Mouse (Mus musculus): ENCODE measurements around the gene Adgrv1. TPM values are rescaled to one million over a fixed set of nuclear protein-coding genes. Genes with fewer than 3 reads are reported as not detected.
"Not testable (repeated sequence)": the region's sequence is repeated elsewhere in the genome, so short reads cannot be mapped to it uniquely, and the experiment has no call there.

Adgrv1 gene
- polyA plus RNA-seq, 1 experiment from 2014 or later: 0.86 TPM

GRCm38 (mm10) chr13:81640881-81641280 lies 7.9 kb upstream of the Adgrv1 start:
- H3K27me3 ChIP-seq (ENCODE audit: control insufficient read depth, insufficient read depth, low read length): no peaks in the 10 kb centered on the region
- H3K9me3 ChIP-seq (ENCODE audit: control insufficient read depth, low read length): no peaks in the 10 kb centered on the region
- H3K4me3 ChIP-seq (ENCODE audit: control insufficient read depth in 1 of 2, insufficient read depth in 1 of 2, low read depth in 1 of 2, low read length in 2 of 2): no peak overlapping the region
- no peak overlapping the region for H3K4me2 ChIP-seq (ENCODE audit: low read length)
- H3K4me1 ChIP-seq (ENCODE audit: control insufficient read depth in 2 of 2, insufficient read depth in 2 of 2, low read length in 2 of 2): no peaks in the 10 kb centered on the region
- no peak for ATAC-seq (ENCODE audit: insufficient number of reproducible peaks, insufficient read depth, low FRiP score, low read depth)
- no peak overlapping the region for H3K27ac ChIP-seq (replicated peaks in 1 of 2; ENCODE audit: control insufficient read depth in 1 of 2, insufficient read depth in 1 of 2, low read depth in 2 of 2, low read length in 2 of 2)
- no peaks in the 10 kb centered on the region for H3K36me3 ChIP-seq (ENCODE audit: control insufficient read depth, insufficient read depth, low read length)
- H3K9ac ChIP-seq (ENCODE audit: low read length): no peak overlapping the region
- 45% methylated on average over 6 of the region's 6 CpGs for WGBS

- no peak for ATAC-seq (ENCODE audit: insufficient number of reproducible peaks, insufficient read depth, low FRiP score, low read depth)
- H3K9me3 ChIP-seq (ENCODE audit: control insufficient read depth, low read length): no peaks in the 10 kb centered on the region
- H3K27me3 ChIP-seq (ENCODE audit: control insufficient read depth, insufficient read depth, low read length): no peaks in the 10 kb centered on the region
- no peak overlapping the region for H3K4me2 ChIP-seq (ENCODE audit: low read length)
- H3K27ac ChIP-seq (replicated peaks in 1 of 2; ENCODE audit: control insufficient read depth in 1 of 2, insufficient read depth in 1 of 2, low read depth in 2 of 2, low read length in 2 of 2): no peak overlapping the region
- no peaks in the 10 kb centered on the region for H3K4me1 ChIP-seq (ENCODE audit: control insufficient read depth in 2 of 2, insufficient read depth in 2 of 2, low read length in 2 of 2)
- WGBS: 49% methylated on average over 4 of the region's 4 CpGs
- no peak overlapping the region for H3K9ac ChIP-seq (ENCODE audit: low read length)
- H3K36me3 ChIP-seq (ENCODE audit: control insufficient read depth, insufficient read depth, low read length): no peaks in the 10 kb centered on the region
- H3K4me3 ChIP-seq (ENCODE audit: control insufficient read depth in 1 of 2, insufficient read depth in 1 of 2, low read depth in 1 of 2, low read length in 2 of 2): no peak overlapping the region
These were observed 6.7 kb upstream of the Adgrv1 start for GRCm38 (mm10) chr13:81639624-81640023.

- H3K9ac ChIP-seq (ENCODE audit: low read length): no peak overlapping the region
- WGBS: 67% methylated on average over 5 of the region's 5 CpGs
- ATAC-seq (ENCODE audit: insufficient number of reproducible peaks, insufficient read depth, low FRiP score, low read depth): no peak
These were observed 2.4 kb downstream of the Adgrv1 start for GRCm38 (mm10) chr13:81630566-81630965.

GRCm38 (mm10) chr13:81629395-81629794 lies 3.6 kb downstream of the Adgrv1 start:
- Histone ChIP-seq H3K4me1 (ENCODE audit: control insufficient read depth in 2 of 2, insufficient read depth in 2 of 2, low read length in 2 of 2) (peaks cover 0 to 2% of the 10 kb centered on the region in 2 experiments; a peak in 1 of 4 replicates), H3K4me3 (ENCODE audit: control insufficient read depth in 1 of 2, insufficient read depth in 1 of 2, low read depth in 1 of 2, low read length in 2 of 2) (no peak overlapping the region), H3K36me3 (ENCODE audit: control insufficient read depth, insufficient read depth, low read length) (no peaks in the 10 kb centered on the region), H3K27me3 (ENCODE audit: control insufficient read depth, insufficient read depth, low read length) (peaks cover 13% of the 10 kb centered on the region), H3K27ac (replicated peaks in 1 of 2; ENCODE audit: control insufficient read depth in 1 of 2, insufficient read depth in 1 of 2, low read depth in 2 of 2, low read length in 2 of 2) (no peak overlapping the region), H3K9me3 (ENCODE audit: control insufficient read depth, low read length) (no peaks in the 10 kb centered on the region), H3K4me2 (ENCODE audit: low read length) (no peak overlapping the region), H3K9ac (ENCODE audit: low read length) (no peak overlapping the region)
- 69% methylated on average over 3 of the region's 3 CpGs for WGBS
- no peak for ATAC-seq (ENCODE audit: insufficient number of reproducible peaks, insufficient read depth, low FRiP score, low read depth)

More at GRCm38 (mm10) chr13:81630566-81630965, 2.4 kb downstream of the Adgrv1 start:
- Histone ChIP-seq H3K4me1 (ENCODE audit: control insufficient read depth in 2 of 2, insufficient read depth in 2 of 2, low read length in 2 of 2) (peaks cover 0 to 2% of the 10 kb centered on the region in 2 experiments; a peak in 1 of 4 replicates), H3K4me3 (ENCODE audit: control insufficient read depth in 1 of 2, insufficient read depth in 1 of 2, low read depth in 1 of 2, low read length in 2 of 2) (no peak overlapping the region), H3K27me3 (ENCODE audit: control insufficient read depth, insufficient read depth, low read length) (peaks cover 13% of the 10 kb centered on the region), H3K9me3 (ENCODE audit: control insufficient read depth, low read length) (no peaks in the 10 kb centered on the region), H3K36me3 (ENCODE audit: control insufficient read depth, insufficient read depth, low read length) (no peaks in the 10 kb centered on the region), H3K4me2 (ENCODE audit: low read length) (no peak overlapping the region), H3K27ac (replicated peaks in 1 of 2; ENCODE audit: control insufficient read depth in 1 of 2, insufficient read depth in 1 of 2, low read depth in 2 of 2, low read length in 2 of 2) (no peak overlapping the region)

GRCm38 (mm10) chr13:81628631-81629190 lies 4.2 kb downstream of the Adgrv1 start:
- H3K9ac ChIP-seq (ENCODE audit: low read length): no peak overlapping the region
- H3K4me2 ChIP-seq (ENCODE audit: low read length): no peak overlapping the region
- H3K4me1 ChIP-seq (ENCODE audit: control insufficient read depth in 2 of 2, insufficient read depth in 2 of 2, low read length in 2 of 2): peaks cover 0 to 2% of the 10 kb centered on the region in 2 experiments; a peak in 1 of 4 replicates
- no peaks in the 10 kb centered on the region for H3K36me3 ChIP-seq (ENCODE audit: control insufficient read depth, insufficient read depth, low read length)
- ATAC-seq (ENCODE audit: insufficient number of reproducible peaks, insufficient read depth, low FRiP score, low read depth): no peak
- no peak overlapping the region for H3K27ac ChIP-seq (replicated peaks in 1 of 2; ENCODE audit: control insufficient read depth in 1 of 2, insufficient read depth in 1 of 2, low read depth in 2 of 2, low read length in 2 of 2)
- H3K27me3 ChIP-seq (ENCODE audit: control insufficient read depth, insufficient read depth, low read length): peaks cover 9% of the 10 kb centered on the region
- WGBS: 64% methylated on average over 2 of the region's 2 CpGs
- H3K4me3 ChIP-seq (ENCODE audit: control insufficient read depth in 1 of 2, insufficient read depth in 1 of 2, low read depth in 1 of 2, low read length in 2 of 2): no peak overlapping the region
- no peaks in the 10 kb centered on the region for H3K9me3 ChIP-seq (ENCODE audit: control insufficient read depth, low read length)

GRCm38 (mm10) chr13:81627861-81628260 lies 5.1 kb downstream of the Adgrv1 start:
- ATAC-seq (ENCODE audit: insufficient number of reproducible peaks, insufficient read depth, low FRiP score, low read depth): not testable (repeated sequence)
- 23% methylated on average over 1 of the region's 1 CpGs for WGBS

GRCm38 (mm10) chr13:81610349-81610748 lies 22.6 kb downstream of the Adgrv1 start:
- ATAC-seq (ENCODE audit: insufficient number of reproducible peaks, insufficient read depth, low FRiP score, low read depth): no peak
- Histone ChIP-seq H3K9me3 (ENCODE audit: control insufficient read depth, low read length) (no peaks in the 10 kb centered on the region), H3K27ac (replicated peaks in 1 of 2; ENCODE audit: control insufficient read depth in 1 of 2, insufficient read depth in 1 of 2, low read depth in 2 of 2, low read length in 2 of 2) (no peak overlapping the region), H3K4me1 (ENCODE audit: control insufficient read depth in 2 of 2, insufficient read depth in 2 of 2, low read length in 2 of 2) (no peaks in the 10 kb centered on the region), H3K4me3 (ENCODE audit: control insufficient read depth in 1 of 2, insufficient read depth in 1 of 2, low read depth in 1 of 2, low read length in 2 of 2) (no peak overlapping the region), H3K36me3 (ENCODE audit: control insufficient read depth, insufficient read depth, low read length) (no peaks in the 10 kb centered on the region), H3K9ac (ENCODE audit: low read length) (no peak overlapping the region), H3K4me2 (ENCODE audit: low read length) (no peak overlapping the region), H3K27me3 (ENCODE audit: control insufficient read depth, insufficient read depth, low read length) (no peaks in the 10 kb centered on the region)
- 74% methylated on average over 4 of the region's 4 CpGs for WGBS

More at GRCm38 (mm10) chr13:81627861-81628260, 5.1 kb downstream of the Adgrv1 start:
- H3K4me1 ChIP-seq (ENCODE audit: control insufficient read depth in 2 of 2, insufficient read depth in 2 of 2, low read length in 2 of 2); H3K4me3 ChIP-seq (ENCODE audit: control insufficient read depth in 1 of 2, insufficient read depth in 1 of 2, low read depth in 1 of 2, low read length in 2 of 2); H3K36me3 ChIP-seq (ENCODE audit: control insufficient read depth, insufficient read depth, low read length); H3K9ac ChIP-seq (ENCODE audit: low read length); H3K27ac ChIP-seq (replicated peaks in 1 of 2; ENCODE audit: control insufficient read depth in 1 of 2, insufficient read depth in 1 of 2, low read depth in 2 of 2, low read length in 2 of 2); H3K4me2 ChIP-seq (ENCODE audit: low read length); H3K9me3 ChIP-seq (ENCODE audit: control insufficient read depth, low read length); H3K27me3 ChIP-seq (ENCODE audit: control insufficient read depth, insufficient read depth, low read length): not testable (repeated sequence)

- 72% methylated on average over 2 of the region's 2 CpGs for WGBS
- Histone ChIP-seq H3K9ac (ENCODE audit: low read length) (no peak overlapping the region), H3K36me3 (ENCODE audit: control insufficient read depth, insufficient read depth, low read length) (no peaks in the 10 kb centered on the region), H3K4me1 (ENCODE audit: control insufficient read depth in 2 of 2, insufficient read depth in 2 of 2, low read length in 2 of 2) (no peaks in the 10 kb centered on the region), H3K27ac (replicated peaks in 1 of 2; ENCODE audit: control insufficient read depth in 1 of 2, insufficient read depth in 1 of 2, low read depth in 2 of 2, low read length in 2 of 2) (no peak overlapping the region), H3K4me3 (ENCODE audit: control insufficient read depth in 1 of 2, insufficient read depth in 1 of 2, low read depth in 1 of 2, low read length in 2 of 2) (no peak overlapping the region), H3K4me2 (ENCODE audit: low read length) (no peak overlapping the region), H3K27me3 (ENCODE audit: control insufficient read depth, insufficient read depth, low read length) (no peaks in the 10 kb centered on the region), H3K9me3 (ENCODE audit: control insufficient read depth, low read length) (0 out of 2 replicates have a peak, but pooled peaks cover 4% of the 10 kb centered on the region)
- ATAC-seq (ENCODE audit: insufficient number of reproducible peaks, insufficient read depth, low FRiP score, low read depth): no peak
These were observed 26.0 kb downstream of the Adgrv1 start for GRCm38 (mm10) chr13:81606991-81607390.

Data from heart, embryonic 14.5 days (tissue).